Mouse (Mus musculus) midbrain, embryonic 16.5 days (tissue): Measurements from ENCODE around the gene Neu2. TPM values are rescaled to one million over a fixed set of nuclear protein-coding genes. Genes with fewer than 3 reads are reported as not detected.

Experiments
- ATAC-seq: fragments of 200-750 bp; cut with Nextera tagmentation; 2 replicates; pipeline ENCODE4 v1.8.0; 2017; ENCODE audit warnings: moderate TSS enrichment
- H3K27ac ChIP-seq: fragments of 300-500 bp; sonication (generic); 2 replicates; pipeline ENCODE4 v1.5.1; 2014; ENCODE audit warnings: mild to moderate bottlenecking, low read length, mixed read lengths
- H3K27me3 ChIP-seq: fragments of 300-500 bp; sonication (generic); 2 replicates; pipeline ENCODE4 v1.6.1; 2014; ENCODE audit warnings: low read depth, low read length, mixed read lengths; ENCODE audit not compliant: control insufficient read depth, insufficient read depth
- H3K36me3 ChIP-seq: fragments of 300-500 bp; sonication (generic); 2 replicates; pipeline ENCODE4 v1.6.1; 2014; ENCODE audit warnings: mild to moderate bottlenecking, low read length, moderate library complexity, mixed read lengths; ENCODE audit not compliant: control insufficient read depth, insufficient read depth
- H3K4me1 ChIP-seq: fragments of 300-500 bp; sonication (generic); 2 replicates; pipeline ENCODE4 v1.6.1; 2014; ENCODE audit warnings: mild to moderate bottlenecking, low read length, mixed read lengths; ENCODE audit not compliant: control insufficient read depth, insufficient read depth
- H3K4me2 ChIP-seq: fragments of 300-500 bp; sonication (generic); 2 replicates; pipeline ENCODE4 v1.6.1; 2014; ENCODE audit warnings: mild to moderate bottlenecking, low read length, mixed read lengths
- H3K4me3 ChIP-seq: fragments of 300-500 bp; sonication (generic); 2 replicates; pipeline ENCODE4 v1.5.1; 2014; ENCODE audit warnings: low read depth, mild to moderate bottlenecking, low read length, moderate library complexity, mixed read lengths
- H3K9ac ChIP-seq: fragments of 300-500 bp; sonication (generic); 2 replicates; pipeline ENCODE4 v1.6.1; 2014; ENCODE audit warnings: low read depth, low read length, mixed read lengths
- H3K9me3 ChIP-seq: fragments of 300-500 bp; sonication (generic); replicated peaks from 2 replicates; pipeline ENCODE4 v1.6.1; 2014; ENCODE audit warnings: mild to moderate bottlenecking, low read length, mixed read lengths; ENCODE audit not compliant: control insufficient read depth, poor library complexity, severe bottlenecking
- WGBS: fragments of 180-500 bp; shearing (Covaris S2); extraction: QIAGEN DNeasy Blood & Tissue Kit; methylation state at CpG from one replicate; pipeline ENCODE4 v1.1.7; 2014; 5-methylcytosine and 5-hydroxymethylcytosine counted together
- polyA plus RNA-seq: library from polyadenylated mRNA; unstranded; fragments of >200 nt; fragmentation: Nextera tagmentation; extraction: Ambion mirVana; gene quantifications from 2 replicates; pipeline ENCODE4 v1.2.1, GENCODE M21; 2015

The Neu2 gene
- polyA plus RNA-seq, 1 experiment from 2014 or later: 0.90 TPM

DNA sequence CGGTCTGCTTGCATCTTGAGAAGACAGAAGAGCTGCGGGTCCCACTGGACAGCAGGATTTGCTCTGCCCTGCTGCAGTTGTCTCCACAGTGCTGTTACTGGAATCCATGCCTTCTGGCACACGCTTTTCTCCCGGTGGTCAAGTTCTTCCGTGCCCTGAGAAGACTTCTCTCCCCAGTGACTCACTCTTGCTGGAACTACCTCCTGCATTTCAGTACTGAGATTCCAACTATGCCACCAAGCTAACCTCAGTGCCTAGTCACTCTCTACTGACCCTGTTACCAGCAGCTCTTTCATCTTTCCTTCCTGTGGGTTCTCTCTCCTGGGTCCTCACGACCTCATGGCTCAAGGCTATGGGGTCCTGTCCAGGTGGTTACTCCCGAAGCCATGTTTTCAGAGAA lies 133.3 kb downstream of the Neu2 start:
- no peak for ATAC-seq
- no peaks in the 10 kb centered on the region for H3K36me3 ChIP-seq
- H3K27me3 ChIP-seq: no peaks in the 10 kb centered on the region
- H3K4me2 ChIP-seq: no peak overlapping the region
- H3K4me3 ChIP-seq: no peak overlapping the region
- H3K9me3 ChIP-seq: no peaks in the 10 kb centered on the region
- H3K27ac ChIP-seq: no peak overlapping the region
- no peaks in the 10 kb centered on the region for H3K4me1 ChIP-seq
- WGBS: 87% methylated on average over 7 of the region's 7 CpGs
- H3K9ac ChIP-seq: no peak overlapping the region

DNA sequence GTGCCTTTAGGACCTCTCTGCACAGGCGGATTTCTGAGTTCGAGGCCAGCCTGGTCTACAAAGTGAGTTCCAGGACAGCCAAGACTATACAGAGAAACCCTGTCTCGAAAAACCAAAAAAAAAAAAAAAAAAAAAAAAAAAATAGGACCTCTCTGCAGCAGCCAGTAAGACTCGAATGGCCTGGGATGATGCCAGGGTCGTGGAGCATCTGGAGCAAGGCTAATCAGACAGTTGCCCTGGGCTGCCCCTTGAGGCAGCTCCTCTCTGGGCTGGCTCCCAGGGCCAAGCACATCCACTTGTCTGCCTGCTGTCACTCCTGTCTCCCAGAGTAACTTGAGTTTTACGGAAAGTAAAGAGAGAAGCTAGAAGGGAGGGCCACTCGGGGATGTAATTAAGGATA lies 135.4 kb downstream of the Neu2 start:
- Histone ChIP-seq H3K27ac (no peak overlapping the region), H3K4me2 (no peak overlapping the region), H3K9ac (no peak overlapping the region), H3K27me3 (no peaks in the 10 kb centered on the region), H3K9me3 (no peaks in the 10 kb centered on the region), H3K36me3 (no peaks in the 10 kb centered on the region), H3K4me3 (no peak overlapping the region), H3K4me1 (no peaks in the 10 kb centered on the region)
- 76% methylated on average over 6 of the region's 7 CpGs for WGBS
- no peak for ATAC-seq

DNA sequence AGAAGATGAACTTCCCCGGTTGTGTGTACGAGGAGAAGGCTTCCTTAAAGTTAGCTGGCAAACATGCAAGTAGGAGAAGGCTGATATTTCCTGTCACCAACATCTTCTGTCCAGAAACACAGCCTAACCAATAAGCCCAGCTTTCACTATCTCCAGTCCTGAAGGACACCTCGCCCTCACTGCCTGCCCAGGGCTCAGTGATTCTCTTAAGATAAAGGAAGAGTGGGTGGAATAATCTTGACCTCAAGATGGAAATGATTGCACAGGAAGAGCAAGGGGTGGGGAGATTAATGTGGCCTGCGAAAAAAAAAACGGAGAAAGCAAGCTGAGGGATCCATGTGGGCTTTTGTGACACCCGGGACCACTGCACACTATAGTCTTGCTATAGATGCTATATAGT lies 136.1 kb downstream of the Neu2 start:
- H3K27ac ChIP-seq: no peak overlapping the region
- no peak overlapping the region for H3K9ac ChIP-seq
- no peaks in the 10 kb centered on the region for H3K9me3 ChIP-seq
- no peak overlapping the region for H3K4me2 ChIP-seq
- ATAC-seq: no peak
- no peaks in the 10 kb centered on the region for H3K36me3 ChIP-seq
- no peaks in the 10 kb centered on the region for H3K4me1 ChIP-seq
- WGBS: 85% methylated on average over 6 of the region's 6 CpGs
- H3K4me3 ChIP-seq: no peak overlapping the region
- H3K27me3 ChIP-seq: no peaks in the 10 kb centered on the region

Other genes starting within 250 kb of the Neu2 start
- 0.36 and 1.4 TPM in 2 replicates for gene Efhd1, start 245.5 kb upstream of the Neu2 start, polyA plus RNA-seq
- 66.4 and 75.4 TPM in 2 replicates for gene Gigyf2, start 182.9 kb upstream of the Neu2 start, polyA plus RNA-seq
- gene Kcnj13, start 115.2 kb upstream of the Neu2 start, polyA plus RNA-seq: 7.0 and 8.0 TPM in 2 replicates
- gene Snorc, start 39.6 kb upstream of the Neu2 start, polyA plus RNA-seq: 0.51 and 1.0 TPM in 2 replicates
- 23.1 and 31.8 TPM in 2 replicates for gene Ngef, start 64.0 kb downstream of the Neu2 start, polyA plus RNA-seq
- 3.3 and 5.6 TPM in 2 replicates for gene Inpp5d, start 110.4 kb downstream of the Neu2 start, polyA plus RNA-seq
- gene Atg16l1, start 246.0 kb downstream of the Neu2 start, polyA plus RNA-seq: 79.9 and 88.5 TPM in 2 replicates